Mouse (Mus musculus): Measurements from ENCODE around the gene Ulk4. TPM values are rescaled to one million over a fixed set of nuclear protein-coding genes. Genes with fewer than 3 reads are reported as not detected.

Gene Ulk4
- total and polyA plus RNA-seq, 3 experiments = 26.6 to 31.1 TPM; not detected in 1

DNA sequence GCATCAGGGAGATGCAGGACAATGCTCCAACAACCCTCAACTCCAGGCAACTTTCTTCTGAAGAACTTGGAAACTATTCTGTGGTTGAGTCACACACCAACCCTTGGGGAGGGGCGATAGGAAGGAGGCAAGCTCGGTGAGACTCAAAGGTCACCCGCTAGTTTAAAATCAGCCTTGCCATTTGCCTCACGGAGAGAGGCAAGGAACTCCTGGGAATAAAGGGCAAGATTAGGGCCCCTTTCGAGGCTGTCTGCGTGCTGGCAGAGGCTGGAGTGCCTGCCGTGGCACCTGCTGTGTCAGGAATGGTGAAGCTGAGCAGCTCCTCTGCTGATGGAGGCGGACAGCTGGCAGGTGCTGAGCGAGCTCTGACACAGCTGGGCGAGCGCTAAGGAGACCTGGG is 169.9 kb downstream of the Ulk4 start:
- no peak for TF ChIP-seq TAL1 (IDR thresholded peaks at IDR 0.05; ENCODE audit: low read length)
- no peak for TF ChIP-seq ZMIZ1 (IDR thresholded peaks at IDR 0.05; ENCODE audit: low read depth, low read length)
- no peak for TF ChIP-seq CHD1 (IDR thresholded peaks at IDR 0.05; ENCODE audit: low read depth, low read length)
- no peak for TF ChIP-seq MXI1 (IDR thresholded peaks at IDR 0.05; ENCODE audit: low read depth, low read length)
- TF ChIP-seq RAD21 (IDR thresholded peaks at IDR 0.05; ENCODE audit: low read depth, low read length) = no peak
- no peaks in the 10 kb centered on the region for H3K4me1 ChIP-seq (ENCODE audit: control insufficient read depth in 1 of 2, insufficient read depth in 2 of 2, low read length in 2 of 2)
- no peak overlapping the region for H3K27ac ChIP-seq (ENCODE audit: control insufficient read depth, low read depth, low read length)
- H3K9ac ChIP-seq (ENCODE audit: control insufficient read depth, low read depth, low read length, poor library complexity, severe bottlenecking) = no peak overlapping the region
- H3K27me3 ChIP-seq (ENCODE audit: control insufficient read depth in 1 of 2, insufficient read depth in 2 of 2, low read length in 2 of 2) = no peaks in the 10 kb centered on the region
- H3K4me3 ChIP-seq (ENCODE audit: control insufficient read depth in 1 of 2, insufficient read depth in 1 of 2, low read depth in 2 of 2, low read length in 2 of 2) = no peak overlapping the region
- H3K36me3 ChIP-seq (ENCODE audit: control insufficient read depth in 1 of 2, insufficient read depth in 2 of 2, low read length in 2 of 2) = no peaks in the 10 kb centered on the region
- DNase-seq (ENCODE audit: low read depth, low spot score) = no peak
- H3K9me3 ChIP-seq (replicated peaks; ENCODE audit: insufficient read depth, low read length) = no peaks in the 10 kb centered on the region
- H3K79me2 ChIP-seq (ENCODE audit: control insufficient read depth, insufficient read depth, low read length, poor library complexity) = no peaks in the 10 kb centered on the region

DNA sequence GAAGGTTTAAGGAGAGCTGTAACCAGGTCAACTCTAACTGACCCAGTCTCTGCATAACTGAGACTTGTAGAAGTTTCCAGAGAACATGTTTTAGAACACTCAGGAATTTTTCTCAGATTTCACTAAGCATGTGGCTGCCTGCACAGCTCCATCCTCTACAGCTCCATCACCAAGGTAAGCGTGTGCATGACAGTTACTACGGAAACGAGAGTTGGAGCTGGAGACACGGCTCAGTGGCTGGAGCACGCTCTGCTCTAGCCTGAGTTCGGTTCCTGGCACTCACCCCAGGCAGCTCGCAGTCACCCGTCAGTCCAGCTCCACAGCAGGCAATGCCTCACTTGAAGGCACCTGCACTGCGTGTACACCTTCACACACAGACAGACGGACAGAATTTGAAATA is 175.5 kb downstream of the Ulk4 start:
- Histone ChIP-seq H3K36me3 (ENCODE audit: control insufficient read depth in 1 of 2, insufficient read depth in 2 of 2, low read length in 2 of 2) (no peaks in the 10 kb centered on the region), H3K9ac (ENCODE audit: control insufficient read depth, low read depth, low read length, poor library complexity, severe bottlenecking) (no peak overlapping the region), H3K4me3 (ENCODE audit: control insufficient read depth in 1 of 2, insufficient read depth in 1 of 2, low read depth in 2 of 2, low read length in 2 of 2) (no peak overlapping the region), H3K9me3 (replicated peaks; ENCODE audit: insufficient read depth, low read length) (no peaks in the 10 kb centered on the region), H3K4me1 (ENCODE audit: control insufficient read depth in 1 of 2, insufficient read depth in 2 of 2, low read length in 2 of 2) (no peaks in the 10 kb centered on the region), H3K79me2 (ENCODE audit: control insufficient read depth, insufficient read depth, low read length, poor library complexity) (no peaks in the 10 kb centered on the region), H3K27me3 (ENCODE audit: control insufficient read depth in 1 of 2, insufficient read depth in 2 of 2, low read length in 2 of 2) (no peaks in the 10 kb centered on the region), H3K27ac (ENCODE audit: control insufficient read depth, low read depth, low read length) (no peak overlapping the region)
- TF ChIP-seq ZC3H11A (IDR thresholded peaks at IDR 0.05; ENCODE audit: low read depth, low read length) (no peak), USF1 (IDR thresholded peaks at IDR 0.05; ENCODE audit: low read depth, low read length) (no peak), E2F4 (IDR thresholded peaks at IDR 0.05; ENCODE audit: borderline replicate concordance, low read depth, low read length) (no peak), POLR2A (IDR thresholded peaks at IDR 0.05; ENCODE audit: control insufficient read depth in 1 of 2, insufficient read depth in 1 of 2, low read depth in 1 of 2, low read length in 2 of 2, poor library complexity in 1 of 2) (no peak), USF2 (IDR thresholded peaks at IDR 0.05; ENCODE audit: borderline replicate concordance in 1 of 2, insufficient read depth in 1 of 2, low read depth in 1 of 2, low read length in 2 of 2) (no peak), MAFK (IDR thresholded peaks at IDR 0.05; ENCODE audit: borderline replicate concordance, low read depth, low read length) (no peak), TAL1 (IDR thresholded peaks at IDR 0.05; ENCODE audit: low read length) (no peak), EP300 (IDR thresholded peaks at IDR 0.05; ENCODE audit: low read depth in 1 of 2, low read length in 2 of 2) (no peak), SMC3 (IDR thresholded peaks at IDR 0.05; ENCODE audit: low read depth, low read length) (no peak), TBP (IDR thresholded peaks at IDR 0.05; ENCODE audit: low read depth, low read length) (no peak), CTCF (IDR thresholded peaks at IDR 0.05 in 2 of 3, conservative IDR thresholded peaks at IDR 0.05 in 1 of 3; ENCODE audit: control insufficient read depth in 1 of 3, insufficient read depth in 1 of 3, low read depth in 2 of 3, low read length in 3 of 3, poor library complexity in 1 of 3, severe bottlenecking in 1 of 3) (no peak), ZNF384 (IDR thresholded peaks at IDR 0.05; ENCODE audit: low read depth, low read length) (no peak), MXI1 (IDR thresholded peaks at IDR 0.05; ENCODE audit: low read depth, low read length) (no peak), SIN3A (IDR thresholded peaks at IDR 0.05; ENCODE audit: low read length) (no peak), UBTF (IDR thresholded peaks at IDR 0.05; ENCODE audit: borderline replicate concordance, insufficient read depth, low read depth, low read length) (no peak)
- DNase-seq (ENCODE audit: low read depth, low spot score) = no peak
